Mouse (Mus musculus): Measurements from ENCODE around the gene Loxl1.

- TF ChIP-seq CTCF (IDR thresholded peaks at IDR 0.05; ENCODE audit: extremely low read depth, insufficient read length, insufficient replicate concordance, low read depth, low read length) (no peak), POLR2A (IDR thresholded peaks at IDR 0.05; ENCODE audit: low read depth, low read length) (no peak)
Measured at GRCm38 (mm10) chr9:58326477-58327180, 13.6 kb upstream of the Loxl1 start.

Data from small intestine, adult 2 months (tissue).